Mouse (Mus musculus) MEL (cell line): ENCODE measurements around the gene Zfp446. TPM values are rescaled to one million over a fixed set of nuclear protein-coding genes. Genes with fewer than 3 reads are reported as not detected.

Experiments
- DNase-seq: peaks from one replicate; pipeline ENCODE4 v3.0.0; 2011; ENCODE audit warnings: low read depth, low spot score
- H3K27ac ChIP-seq: 2 replicates; pipeline ENCODE4 v1.5.1; 2012; ENCODE audit warnings: low read depth, mild to moderate bottlenecking, control low read depth, low read length, moderate library complexity; ENCODE audit not compliant: control insufficient read depth
- H3K27me3 ChIP-seq, 2 experiments: fragments of 150-350 bp in 1 of 2; sonication (generic) in 1 of 2; 2 replicates each; pipeline ENCODE4 v1.6.1; 2012; ENCODE audit warnings: low read length in 2 of 2, mild to moderate bottlenecking in 2 of 2, improper control_type of control experiment in 1 of 2, moderate library complexity in 1 of 2; ENCODE audit not compliant: insufficient read depth in 2 of 2, control insufficient read depth in 1 of 2
- H3K36me3 ChIP-seq, 2 experiments: 2 replicates each; pipeline ENCODE4 v1.6.1; 2012 to 2014; ENCODE audit warnings: low read length in 2 of 2, improper control_type of control experiment in 1 of 2, inconsistent platforms in 1 of 2, mild to moderate bottlenecking in 1 of 2; ENCODE audit not compliant: insufficient read depth in 2 of 2, control insufficient read depth in 1 of 2
- H3K4me1 ChIP-seq, 2 experiments: fragments of 150-350 bp in 1 of 2; sonication (generic) in 1 of 2; 2 replicates each; pipeline ENCODE4 v1.6.1; 2012; ENCODE audit warnings: low read length in 2 of 2, improper control_type of control experiment in 1 of 2, mild to moderate bottlenecking in 1 of 2; ENCODE audit not compliant: insufficient read depth in 2 of 2, control insufficient read depth in 1 of 2
- H3K4me3 ChIP-seq, 2 experiments: fragments of 150-350 bp in 1 of 2; sonication (generic) in 1 of 2; 2 replicates each; pipeline ENCODE4 v1.5.1; 2012; ENCODE audit warnings: low read depth in 2 of 2, low read length in 2 of 2, mild to moderate bottlenecking in 2 of 2, moderate library complexity in 2 of 2, control low read depth in 1 of 2, improper control_type of control experiment in 1 of 2; ENCODE audit not compliant: control insufficient read depth in 1 of 2, insufficient read depth in 1 of 2
- H3K79me2 ChIP-seq: 2 replicates; pipeline ENCODE4 v1.6.1; 2012; ENCODE audit warnings: mild to moderate bottlenecking, low read length, moderate library complexity; ENCODE audit not compliant: control insufficient read depth, poor library complexity, insufficient read depth
- H3K9ac ChIP-seq: 2 replicates; pipeline ENCODE4 v1.6.1; 2012; ENCODE audit warnings: low read depth, mild to moderate bottlenecking, control low read depth, low read length, moderate library complexity; ENCODE audit not compliant: control insufficient read depth, poor library complexity, severe bottlenecking
- H3K9me3 ChIP-seq: fragments of 150-350 bp; sonication (generic); replicated peaks from 2 replicates; pipeline ENCODE4 v1.6.1; 2012; ENCODE audit warnings: mild to moderate bottlenecking, low read length, improper control_type of control experiment, moderate library complexity; ENCODE audit not compliant: insufficient read depth
- BHLHE40 ChIP-seq: IDR thresholded peaks from 2 replicates; pipeline ENCODE4 v1.6.1; 2012; ENCODE audit warnings: low read depth, mild to moderate bottlenecking, inconsistent platforms, low read length, improper control_type of control experiment, borderline replicate concordance
- CHD1 ChIP-seq: IDR thresholded peaks from 2 replicates; pipeline ENCODE4 v1.6.1; 2012; ENCODE audit warnings: low read depth, mild to moderate bottlenecking, inconsistent platforms, low read length, improper control_type of control experiment
- CHD2 ChIP-seq: IDR thresholded peaks from 2 replicates; pipeline ENCODE4 v1.6.1; 2011; ENCODE audit warnings: low read length, improper control_type of control experiment
- CTCF ChIP-seq, 3 experiments: IDR thresholded peaks in 2 of 3; conservative IDR thresholded peaks in 1 of 3; 2 replicates each; pipeline ENCODE4 v1.5.1; 2011 to 2012; ENCODE audit warnings: low read length in 3 of 3, low read depth in 2 of 3, mild to moderate bottlenecking in 2 of 3, improper control_type of control experiment in 1 of 3, inconsistent platforms in 1 of 3, mixed read lengths in 1 of 3, moderate library complexity in 1 of 3; ENCODE audit not compliant: control insufficient read depth in 1 of 3, insufficient read depth in 1 of 3, poor library complexity in 1 of 3, severe bottlenecking in 1 of 3
- E2F4 ChIP-seq: IDR thresholded peaks from 2 replicates; pipeline ENCODE4 v1.6.1; 2011; ENCODE audit warnings: low read depth, low read length, improper control_type of control experiment, borderline replicate concordance
- ELF1 ChIP-seq: IDR thresholded peaks from 2 replicates; pipeline ENCODE4 v1.6.1; 2014; ENCODE audit warnings: low read depth, mild to moderate bottlenecking, inconsistent platforms, low read length, improper control_type of control experiment, moderate library complexity
- GATA1 ChIP-seq: IDR thresholded peaks from 2 replicates; pipeline ENCODE4 v1.6.1; 2011; ENCODE audit warnings: low read depth, low read length, improper control_type of control experiment
- HCFC1 ChIP-seq: IDR thresholded peaks from 2 replicates; pipeline ENCODE4 v1.6.1; 2012; ENCODE audit warnings: low read depth, mild to moderate bottlenecking, inconsistent platforms, low read length, improper control_type of control experiment, moderate library complexity
- JUND ChIP-seq: IDR thresholded peaks from 2 replicates; pipeline ENCODE4 v1.6.1; 2011; ENCODE audit warnings: low read depth, mild to moderate bottlenecking, improper control_type of control experiment, low read length
- KAT2A ChIP-seq: conservative IDR thresholded peaks from 2 replicates; pipeline ENCODE4 v1.6.1; 2012; ENCODE audit warnings: low read depth, low read length, improper control_type of control experiment, inconsistent platforms
- MAFK ChIP-seq: IDR thresholded peaks from 2 replicates; pipeline ENCODE4 v1.6.1; 2011; ENCODE audit warnings: low read depth, mild to moderate bottlenecking, low read length, improper control_type of control experiment, borderline replicate concordance
- MAX ChIP-seq: IDR thresholded peaks from 2 replicates; pipeline ENCODE4 v1.6.1; 2011; ENCODE audit warnings: low read length, improper control_type of control experiment
- MYC ChIP-seq: IDR thresholded peaks from 2 replicates; pipeline ENCODE4 v1.6.1; 2011; ENCODE audit warnings: low read depth, mild to moderate bottlenecking, low read length, improper control_type of control experiment, moderate library complexity
- POLR2AphosphoS5 ChIP-seq: IDR thresholded peaks from 2 replicates; pipeline ENCODE4 v1.6.1; 2012; ENCODE audit warnings: low read depth, borderline replicate concordance, mild to moderate bottlenecking, inconsistent platforms, low read length, moderate library complexity, mixed read lengths
- RAD21 ChIP-seq: IDR thresholded peaks from 2 replicates; pipeline ENCODE4 v1.6.1; 2011; ENCODE audit warnings: mild to moderate bottlenecking, low read depth, low read length, improper control_type of control experiment
- SIN3A ChIP-seq: IDR thresholded peaks from 2 replicates; pipeline ENCODE4 v1.6.1; 2012; ENCODE audit warnings: low read length, improper control_type of control experiment, inconsistent platforms
- SMC3 ChIP-seq: IDR thresholded peaks from 2 replicates; pipeline ENCODE4 v1.6.1; 2011; ENCODE audit warnings: low read depth, low read length, improper control_type of control experiment
- TAL1 ChIP-seq: IDR thresholded peaks from 2 replicates; pipeline ENCODE4 v1.6.1; 2012; ENCODE audit warnings: mild to moderate bottlenecking, inconsistent platforms, low read length, moderate library complexity, mixed read lengths
- USF1 ChIP-seq: IDR thresholded peaks from 2 replicates; pipeline ENCODE4 v1.6.1; 2014; ENCODE audit warnings: low read depth, mild to moderate bottlenecking, inconsistent platforms, low read length, improper control_type of control experiment, moderate library complexity
- polyA plus RNA-seq, 2 experiments: library from polyadenylated mRNA; stranded (reverse) in 1 of 2; unstranded in 1 of 2; fragments of >175 nt in 1 of 2; fragments of >200 nt in 1 of 2; gene quantifications; 2 replicates each; pipeline versions ENCODE4 v1.2.1 to v1.2.4; 2012; ENCODE audit warnings: low replicate concordance in 2 of 2, low read depth in 1 of 2; ENCODE audit not compliant: insufficient read length in 2 of 2, insufficient read depth in 1 of 2, missing spikeins in 1 of 2
- total RNA-seq: library from RNA; depleted of rRNA; stranded (reverse); fragments of 300-350 nt; gene quantifications from 2 replicates; pipeline ENCODE4 v1.2.3, GENCODE M21; 2012

The Zfp446 gene
- total and polyA plus RNA-seq, 3 experiments = 3.4 to 4.9 TPM; not detected in 1

- Histone ChIP-seq H3K27ac (no peak overlapping the region), H3K27me3 (peaks cover 5 to 9% of the 10 kb centered on the region in 2 experiments), H3K36me3 (no peaks in the 10 kb centered on the region; a peak in 1 of 4 replicates), H3K9me3 (no peaks in the 10 kb centered on the region), H3K4me1 (peaks cover 0 to 11% of the 10 kb centered on the region in 2 experiments; a peak in 3 of 4 replicates), H3K9ac (no peak overlapping the region), H3K79me2 (peaks cover 9% of the 10 kb centered on the region), H3K4me3 (no peak overlapping the region)
- no peak for DNase-seq
- TF ChIP-seq JUND = no peak
- TF ChIP-seq MAX = no peak
- TF ChIP-seq RAD21 = no peak
- TF ChIP-seq CTCF (IDR thresholded peaks at IDR 0.05 in 2 of 3, conservative IDR thresholded peaks at IDR 0.05 in 1 of 3; ENCODE audit: control insufficient read depth in 1 of 3, insufficient read depth in 1 of 3, low read depth in 2 of 3, low read length in 3 of 3, poor library complexity in 1 of 3, severe bottlenecking in 1 of 3) = no peak
- TF ChIP-seq MAFK = no peak
- no peak for TF ChIP-seq SMC3
- no peak for TF ChIP-seq GATA1
- no peak for TF ChIP-seq E2F4
- TF ChIP-seq SIN3A = no peak
- no peak for TF ChIP-seq CHD1
- TF ChIP-seq POLR2AphosphoS5 = no peak
- no peak for TF ChIP-seq TAL1
- no peak for TF ChIP-seq ELF1
- TF ChIP-seq BHLHE40 = no peak
- no peak for TF ChIP-seq MYC
- TF ChIP-seq, all 39 proteins: peak for 0
Observed at GRCm38 (mm10) chr7:13013671-13014070, 36.0 kb downstream of the Zfp446 start.

GRCm38 (mm10) chr7:13014275-13014839, 36.7 kb downstream of the Zfp446 start:
- no peak for DNase-seq
- H3K36me3 ChIP-seq = no peaks in the 10 kb centered on the region
- H3K9ac ChIP-seq = no peak overlapping the region

More at GRCm38 (mm10) chr7:13014275-13014839, 36.7 kb downstream of the Zfp446 start:
- Histone ChIP-seq H3K79me2 (peaks cover 2% of the 10 kb centered on the region), H3K4me3 (no peak overlapping the region), H3K27me3 (peaks cover 9 to 12% of the 10 kb centered on the region in 2 experiments), H3K9me3 (no peaks in the 10 kb centered on the region), H3K4me1 (peaks cover 0 to 10% of the 10 kb centered on the region in 2 experiments; a peak in 3 of 4 replicates), H3K27ac (no peak overlapping the region)
- no peak for TF ChIP-seq USF1
- TF ChIP-seq KAT2A = no peak
- no peak for TF ChIP-seq SIN3A
- no peak for TF ChIP-seq MAFK
- TF ChIP-seq CHD1 = no peak
- TF ChIP-seq HCFC1 = no peak
- TF ChIP-seq CHD2 = no peak
- TF ChIP-seq TAL1 = no peak
